Mouse (Mus musculus): ENCODE results near the gene Gadd45a. TPM values are rescaled to one million over a fixed set of nuclear protein-coding genes. Genes with fewer than 3 reads are reported as not detected.

The Gadd45a gene
- 47.9 to 61.2 TPM (median 57.7 TPM) in 4 replicates for total RNA-seq (2023; ENCODE audit: inconsistent age)

GRCm38 (mm10) chr6:67036837-67037628 lies at the start of gene Gadd45a:
Gene Gadd45a (minus strand): TSS chr6:67037457.

Other genes with a start within 250 kb of the Gadd45a start
- gene Vmn1r39, start 226.8 kb downstream of the Gadd45a start, total RNA-seq (2023; ENCODE audit: inconsistent age), result not detected in 4 replicates
- gene Gng12, start 141.1 kb downstream of the Gadd45a start, total RNA-seq (2023; ENCODE audit: inconsistent age), result 7.5 to 10.9 TPM (median 9.1 TPM) in 4 replicates
- gene Serbp1, start 200.7 kb upstream of the Gadd45a start, total RNA-seq (2023; ENCODE audit: inconsistent age), result 303 to 346 TPM (median 325 TPM) in 4 replicates

Data from B cell, adult (primary cell).